10 mouse cellular contexts compared by ENCODE assay signal in the genomic region with DNA sequence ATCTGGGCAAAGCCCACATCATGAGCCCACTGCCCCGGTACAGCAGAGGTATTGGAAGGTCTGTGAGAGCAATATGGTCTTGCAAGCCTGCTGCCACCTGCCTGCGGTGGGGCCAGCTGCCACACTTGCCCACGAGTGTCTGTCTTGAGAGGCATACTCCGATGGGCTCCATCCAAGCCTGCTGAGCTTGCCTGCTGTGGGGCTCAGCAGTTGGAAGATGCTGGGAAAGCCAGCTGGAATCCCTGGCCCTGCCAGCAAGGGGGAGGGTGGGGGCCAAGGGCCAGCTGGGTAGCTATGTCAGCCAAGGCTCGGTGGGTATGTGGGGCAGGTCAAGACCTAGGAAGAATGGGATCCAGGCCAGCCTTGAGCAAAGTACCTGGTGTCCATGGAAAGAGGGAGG. TPM values are rescaled to one million over a fixed set of nuclear protein-coding genes. Genes with fewer than 3 reads are reported as not detected.
DNase-seq lines count a peak whose midpoint lies in the region; TF ChIP-seq lines count a peak whose summit lies in the region.
"Had no signal": no experiment of that assay in that cellular context is flagged by ENCODE, and none has a peak within 500 bp of the region (broad histone marks: within the 10 kb centered on the region; RNA-seq: fewer than 3 reads in every experiment).

No protein-coding gene starts in this region.

- H3K4me3 ChIP-seq in cerebellum, adult 2 months (replicated peaks; ENCODE audit: insufficient read depth, low read depth, low read length): no peak overlapping the region
- H3K4me3 ChIP-seq: embryonic facial prominence, embryonic 13.5 days; stomach, embryonic 15.5 days had no signal

- peak; percentile 70 for DNase-seq in layer of hippocampus, adult 11-12 months (ENCODE audit: low spot score)
- DNase-seq in layer of hippocampus, postnatal 36 days: no peak
- peak; percentile 65 to 68 for DNase-seq in cerebellum, adult 2 months
- DNase-seq in layer of hippocampus, adult 9-10 months (ENCODE audit: low spot score): peak; percentile 44
- peak; percentile 57 for DNase-seq in right cerebral cortex, postnatal 25 days
- DNase-seq in urinary bladder, adult 18-20 months (ENCODE audit: low spot score in 2 of 2): no peak
- DNase-seq in adrenal gland, adult 2 months: no peak
- DNase-seq: kidney, adult 2 months had no signal

- H3K4me1 ChIP-seq in cerebellum, adult 2 months (ENCODE audit: control insufficient read depth, insufficient read depth, low read length): peaks cover 13% of the 10 kb centered on the region
- H3K4me1 ChIP-seq: embryonic facial prominence, embryonic 13.5 days; stomach, embryonic 15.5 days had no signal

- H3K27ac ChIP-seq in cerebellum, adult 2 months (ENCODE audit: insufficient read depth, low read length): no peak overlapping the region
- H3K27ac ChIP-seq: embryonic facial prominence, embryonic 13.5 days; stomach, embryonic 15.5 days had no signal

- no peak for TF ChIP-seq POLR2A in cerebellum, adult 2 months (IDR thresholded peaks at IDR 0.05; ENCODE audit: borderline replicate concordance, insufficient read depth, low read length)

- WGBS in cerebellum, adult 2 months: 4% methylated on average over 5 of the region's 5 CpGs

- no peaks in the 10 kb centered on the region for H3K27me3 ChIP-seq in cerebellum, adult 2 months (ENCODE audit: control insufficient read depth, insufficient read depth, low read length)
- H3K27me3 ChIP-seq: embryonic facial prominence, embryonic 13.5 days; stomach, embryonic 15.5 days had no signal

- TF ChIP-seq CTCF in cerebellum, adult 2 months (IDR thresholded peaks at IDR 0.05; ENCODE audit: borderline replicate concordance, insufficient read depth, low read depth, low read length): no peak

RNA-seq across cellular contexts. Expression of a gene that starts 53.7 kb away (rescaled TPM):
- 100 to 1,000 TPM; 124 to 130 TPM for total RNA-seq in layer of hippocampus, postnatal 36 days (2021)
- polyA plus RNA-seq in cerebellum, adult 2 months (2012; rRNA removed): 20.9 and 25.9 TPM in 2 replicates
- 1 to 10 TPM; 5.0 to 7.9 TPM for total RNA-seq in adrenal gland, adult 2 months (2021)
- 3.0 and 3.5 TPM in 2 replicates for polyA plus RNA-seq in adrenal gland, adult 2 months (2012; rRNA removed)

Comparison
In these comparisons a context has a peak if more than half of its experiments do, and no peak if none do; other contexts are left out.
1. DNase-seq: peak in layer of hippocampus, adult 11-12 months (single experiment), cerebellum, adult 2 months (2 of 2), layer of hippocampus, adult 9-10 months (single experiment) and right cerebral cortex, postnatal 25 days (single experiment); none in layer of hippocampus, postnatal 36 days (0 of 2), urinary bladder, adult 18-20 months (0 of 2) and adrenal gland, adult 2 months (single experiment).
2. RNA of a gene that starts 53.7 kb away (total RNA-seq): 124 to 130 TPM in layer of hippocampus, postnatal 36 days; 5.0 to 7.9 TPM in adrenal gland, adult 2 months; every median in the first group is over 10 times any median in the second.